Mouse (Mus musculus) splenic B cell, adult 2 months (primary cell): ENCODE measurements around the gene Ablim1.
A peak's percentile ranks its signal among the peaks of the same experiment; 100 is the strongest.

ENCODE experiments used
- DNase-seq: peaks from one replicate; pipeline ENCODE4 v3.0.0-alpha.2; 2011; ENCODE audit warnings: low read depth, low spot score
- H3K27me3 ChIP-seq: 2 replicates; pipeline ENCODE4 v1.6.1; 2012; ENCODE audit warnings: mild to moderate bottlenecking, low read length, moderate library complexity, mixed read lengths; ENCODE audit not compliant: control insufficient read depth, poor library complexity, insufficient read depth, severe bottlenecking
- H3K36me3 ChIP-seq: 2 replicates; pipeline ENCODE4 v1.6.1; 2012; ENCODE audit warnings: mild to moderate bottlenecking, low read length, moderate library complexity, mixed read lengths; ENCODE audit not compliant: control insufficient read depth, poor library complexity, insufficient read depth, severe bottlenecking

Gene Ablim1

GRCm38 (mm10) chr19:57219758-57220157 is 95.0 kb downstream of the Ablim1 start:
- H3K36me3 ChIP-seq, result no peaks in the 10 kb centered on the region
- DNase-seq, result no peak
- H3K27me3 ChIP-seq, result no peaks in the 10 kb centered on the region

DNA sequence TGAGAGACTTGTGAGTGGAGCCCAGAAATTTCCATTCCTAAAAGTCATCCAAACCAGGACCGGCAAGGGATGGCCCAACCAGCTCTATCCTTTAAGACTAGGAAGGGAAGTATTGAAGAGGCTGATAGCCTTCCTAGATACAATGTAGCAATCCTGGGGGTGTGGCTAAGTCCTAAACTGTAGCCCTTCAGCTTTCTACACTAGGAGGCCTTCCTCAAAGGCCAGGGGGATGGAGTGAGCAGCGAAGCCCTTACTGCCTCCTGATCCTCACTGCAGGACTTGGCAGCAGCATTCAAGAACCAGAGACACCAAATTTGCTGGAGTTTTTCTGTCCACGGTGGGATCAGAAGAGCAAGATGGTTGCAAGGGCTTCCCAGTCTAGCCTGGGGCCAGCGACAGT is 97.6 kb downstream of the Ablim1 start:
- DNase-seq, result no peak
- H3K36me3 ChIP-seq, result no peaks in the 10 kb centered on the region
- no peaks in the 10 kb centered on the region for H3K27me3 ChIP-seq

DNA sequence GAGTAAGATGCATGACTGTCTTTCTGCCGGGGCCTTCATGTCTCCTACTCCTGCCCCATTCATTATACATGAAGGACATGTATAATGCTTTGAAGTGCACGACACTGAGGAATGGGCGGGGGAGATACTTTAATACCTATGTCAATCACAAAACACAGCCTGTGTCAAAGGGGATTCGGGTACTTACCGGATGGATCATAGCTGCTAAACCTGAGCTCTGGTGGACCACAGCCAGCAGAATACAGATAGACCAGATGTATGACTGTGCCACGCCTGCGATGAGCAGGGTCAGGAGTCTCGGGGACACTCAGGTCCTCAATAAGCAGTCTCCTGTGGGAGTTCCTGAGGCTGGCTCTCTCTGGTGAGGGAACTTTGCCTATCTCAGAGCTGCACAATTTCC is 99.2 kb downstream of the Ablim1 start:
- no peak for DNase-seq
- Histone ChIP-seq H3K36me3 (no peaks in the 10 kb centered on the region), H3K27me3 (no peaks in the 10 kb centered on the region)

- no peak for DNase-seq
- Histone ChIP-seq H3K27me3 (no peaks in the 10 kb centered on the region), H3K36me3 (no peaks in the 10 kb centered on the region)
These were observed 102.3 kb downstream of the Ablim1 start for GRCm38 (mm10) chr19:57212406-57212805.

DNA sequence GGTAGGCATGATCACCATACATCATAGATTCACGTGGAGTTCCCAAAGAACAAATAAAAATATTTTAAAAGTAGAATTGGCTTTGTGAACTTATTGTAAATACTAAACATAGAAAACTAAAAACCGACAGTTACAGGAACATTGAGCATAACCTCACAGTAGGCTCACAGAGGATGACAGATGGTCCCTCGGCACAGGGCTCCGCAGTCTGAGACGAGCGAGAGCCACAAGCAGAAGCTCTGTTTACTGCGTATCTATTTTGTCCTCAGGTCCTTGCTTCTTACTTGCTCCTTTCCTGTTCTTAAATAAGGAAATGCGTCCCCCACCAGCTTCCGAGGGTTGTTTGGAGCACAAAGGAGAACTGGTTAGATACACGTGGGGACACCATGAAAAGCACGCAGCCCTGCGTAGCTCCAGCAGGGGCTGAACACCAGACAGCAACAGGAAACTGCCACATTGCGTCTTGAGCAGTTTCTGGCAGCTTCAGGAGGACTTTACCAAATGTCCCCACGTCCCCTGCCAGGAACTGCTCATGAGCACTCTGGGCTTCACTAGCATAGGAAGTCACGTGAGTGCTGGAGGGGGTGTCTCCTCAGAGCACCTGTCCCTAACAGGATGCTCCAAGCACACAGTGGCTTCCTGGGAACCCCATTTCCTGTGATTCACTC is 103.1 kb downstream of the Ablim1 start:
- DNase-seq, result peak; percentile 50
- H3K27me3 ChIP-seq, result no peaks in the 10 kb centered on the region
- no peaks in the 10 kb centered on the region for H3K36me3 ChIP-seq

- DNase-seq, result no peak
- Histone ChIP-seq H3K36me3 (no peaks in the 10 kb centered on the region), H3K27me3 (no peaks in the 10 kb centered on the region)
These were observed 103.8 kb downstream of the Ablim1 start for GRCm38 (mm10) chr19:57210924-57211323.

- no peak for DNase-seq
- Histone ChIP-seq H3K36me3 (no peaks in the 10 kb centered on the region), H3K27me3 (no peaks in the 10 kb centered on the region)
These were observed 110.6 kb downstream of the Ablim1 start for GRCm38 (mm10) chr19:57204101-57204500.

- Histone ChIP-seq H3K36me3 (no peaks in the 10 kb centered on the region), H3K27me3 (no peaks in the 10 kb centered on the region)
- no peak for DNase-seq
These were observed 112.2 kb downstream of the Ablim1 start for GRCm38 (mm10) chr19:57202554-57202953.

DNA sequence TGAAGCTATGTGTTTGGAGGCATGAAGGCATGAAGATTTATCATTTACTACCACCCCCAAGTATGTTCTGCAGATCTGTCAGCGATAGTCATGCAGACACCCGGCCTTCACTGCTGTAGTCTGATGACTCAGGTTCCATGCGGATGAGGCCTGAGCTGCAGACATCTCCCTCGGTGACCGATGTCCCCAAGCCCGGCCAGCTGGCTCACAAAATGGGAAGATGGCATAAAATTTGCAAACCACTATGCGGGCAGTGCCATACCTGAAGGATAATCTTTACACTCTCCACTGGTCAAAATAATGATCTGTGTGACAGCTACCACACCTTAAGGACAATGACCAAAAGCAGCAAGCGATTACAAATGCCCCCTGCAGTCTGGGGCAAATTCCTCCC is 113.6 kb downstream of the Ablim1 start:
- H3K27me3 ChIP-seq, result no peaks in the 10 kb centered on the region

GRCm38 (mm10) chr19:57200477-57201089 is 114.1 kb downstream of the Ablim1 start:
- H3K27me3 ChIP-seq, result no peaks in the 10 kb centered on the region
- no peak for DNase-seq
- H3K36me3 ChIP-seq, result no peaks in the 10 kb centered on the region

More for the DNA sequence above, 113.6 kb downstream of the Ablim1 start:
- DNase-seq, result no peak
- no peaks in the 10 kb centered on the region for H3K36me3 ChIP-seq

GRCm38 (mm10) chr19:57199361-57199760 is 115.4 kb downstream of the Ablim1 start:
- H3K36me3 ChIP-seq, result no peaks in the 10 kb centered on the region
- no peaks in the 10 kb centered on the region; the same call in 1 of the 2 replicates for H3K27me3 ChIP-seq
- no peak for DNase-seq

DNA sequence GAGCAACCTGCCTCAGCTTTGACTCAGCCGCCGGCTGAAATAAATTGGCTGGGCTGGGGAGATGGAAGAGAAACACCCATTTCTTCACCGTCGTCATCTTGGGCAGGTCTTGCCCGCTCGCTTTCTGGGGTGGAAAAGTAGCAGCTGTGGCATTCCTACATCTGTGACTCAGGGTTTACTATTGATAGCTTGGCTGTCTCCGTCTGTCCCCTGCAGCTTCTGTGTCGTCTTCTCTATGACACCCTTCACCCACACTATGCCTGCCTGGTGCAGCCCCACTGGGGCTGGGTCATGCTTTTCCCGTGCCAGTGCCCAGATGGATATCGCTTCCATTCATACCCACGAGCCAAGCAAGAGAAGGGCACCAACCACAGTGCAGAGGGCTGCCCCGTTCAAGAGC is 116.2 kb downstream of the Ablim1 start:
- H3K27me3 ChIP-seq, result no peaks in the 10 kb centered on the region; the same call in 1 of the 2 replicates
- no peak for DNase-seq
- no peaks in the 10 kb centered on the region for H3K36me3 ChIP-seq

- no peaks in the 10 kb centered on the region; the same call in 1 of the 2 replicates for H3K27me3 ChIP-seq
- no peak for DNase-seq
- H3K36me3 ChIP-seq, result no peaks in the 10 kb centered on the region
These were observed 116.7 kb downstream of the Ablim1 start for GRCm38 (mm10) chr19:57198029-57198428.

DNA sequence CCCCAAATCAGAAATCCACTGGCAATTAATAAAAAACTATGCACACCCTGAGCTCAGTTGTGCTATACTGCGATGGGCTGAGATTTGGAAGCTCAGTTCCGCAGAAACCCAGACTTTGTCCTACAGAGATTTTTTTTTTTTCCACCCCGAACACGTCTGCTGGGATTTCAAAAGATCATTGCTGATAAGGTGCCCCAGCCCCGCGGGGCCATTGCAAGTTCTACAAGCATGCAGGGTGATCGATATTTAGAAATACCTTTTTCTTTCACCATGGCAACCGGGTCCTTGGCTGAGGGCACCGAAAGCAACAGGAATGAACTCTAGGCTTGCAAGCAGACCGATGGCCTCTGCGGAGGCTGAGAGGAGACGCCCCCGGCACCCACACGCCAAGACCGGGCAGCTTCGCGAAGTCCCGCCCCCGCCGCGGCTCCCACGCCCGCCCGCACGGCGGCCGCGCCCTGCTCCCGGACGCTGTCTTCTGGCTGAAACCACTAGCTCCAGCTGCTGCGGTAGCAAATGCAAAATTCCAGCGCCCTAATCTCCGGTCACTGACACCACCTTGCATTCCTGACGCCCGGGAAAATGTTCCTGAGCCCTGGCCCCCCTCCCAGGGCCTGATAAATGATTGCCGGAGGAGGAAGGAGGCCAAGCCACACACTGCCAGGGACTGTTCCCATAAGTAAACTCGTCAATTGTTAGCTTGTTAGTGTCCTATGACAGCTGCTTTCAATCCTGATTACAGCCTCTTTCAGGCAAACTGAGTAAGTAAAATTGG is 117.5 kb downstream of the Ablim1 start:
- no peaks in the 10 kb centered on the region; the same call in 1 of the 2 replicates for H3K27me3 ChIP-seq
- H3K36me3 ChIP-seq, result no peaks in the 10 kb centered on the region
- DNase-seq, result peak; percentile 29

DNA sequence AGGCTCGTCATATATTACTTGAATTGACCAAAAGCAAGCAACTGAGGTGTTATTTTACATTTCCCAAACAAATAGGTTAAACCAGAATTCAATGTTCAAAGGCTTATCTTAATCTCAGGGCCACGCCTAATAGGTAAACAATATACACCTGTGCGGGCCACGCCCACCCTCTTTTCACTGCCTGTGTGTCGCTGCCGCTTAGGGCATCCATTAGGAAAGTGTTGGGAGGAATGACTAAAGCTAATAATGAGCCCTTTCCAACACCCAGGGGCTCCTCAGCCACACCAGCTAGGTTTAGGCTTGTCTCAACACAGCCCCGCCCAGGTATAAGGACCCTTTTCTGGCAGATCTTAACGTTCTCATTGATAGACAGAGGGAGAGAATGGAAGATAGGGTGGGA is 118.1 kb downstream of the Ablim1 start:
- no peaks in the 10 kb centered on the region for H3K36me3 ChIP-seq
- no peak for DNase-seq
- no peaks in the 10 kb centered on the region; the same call in 1 of the 2 replicates for H3K27me3 ChIP-seq
